Mouse (Mus musculus) embryonic facial prominence, embryonic 13.5 days (tissue): ENCODE data around the gene Nipal3. TPM values are rescaled to one million over a fixed set of nuclear protein-coding genes. Genes with fewer than 3 reads are reported as not detected.
A peak's percentile ranks its signal among the peaks of the same experiment; 100 is the strongest.

Experiments
- ATAC-seq: fragments of 200-750 bp; cut with Nextera tagmentation; 2 replicates; pipeline ENCODE4 v1.8.0; 2017; ENCODE audit warnings: low read depth; ENCODE audit not compliant: insufficient number of reproducible peaks, insufficient read depth, low FRiP score, low TSS enrichment
- H3K27ac ChIP-seq: fragments of 300-500 bp; sonication (generic); 2 replicates; pipeline ENCODE4 v1.5.1; 2015; ENCODE audit warnings: moderate library complexity, mild to moderate bottlenecking, inconsistent platforms
- H3K27me3 ChIP-seq: fragments of 300-500 bp; sonication (generic); 2 replicates; pipeline ENCODE4 v1.6.1; 2015; ENCODE audit warnings: mild to moderate bottlenecking, inconsistent platforms
- H3K36me3 ChIP-seq: fragments of 300-500 bp; sonication (generic); 2 replicates; pipeline ENCODE4 v1.6.1; 2015; ENCODE audit warnings: mild to moderate bottlenecking, inconsistent platforms
- H3K4me1 ChIP-seq: fragments of 300-500 bp; sonication (generic); 2 replicates; pipeline ENCODE4 v1.6.1; 2015; ENCODE audit warnings: inconsistent platforms
- H3K4me2 ChIP-seq: fragments of 300-500 bp; sonication (generic); 2 replicates; pipeline ENCODE4 v1.6.1; 2015; ENCODE audit warnings: moderate library complexity, mild to moderate bottlenecking, inconsistent platforms
- H3K4me3 ChIP-seq: fragments of 300-500 bp; sonication (generic); 2 replicates; pipeline ENCODE4 v1.5.1; 2015; ENCODE audit warnings: mild to moderate bottlenecking, inconsistent platforms
- H3K9ac ChIP-seq: fragments of 300-500 bp; sonication (generic); 2 replicates; pipeline ENCODE4 v1.6.1; 2015; ENCODE audit warnings: mild to moderate bottlenecking, inconsistent platforms
- H3K9me3 ChIP-seq: fragments of 300-500 bp; sonication (generic); 2 replicates; pipeline ENCODE4 v1.6.1; 2016; ENCODE audit warnings: inconsistent platforms
- WGBS: fragments of 180-500 bp; shearing (Covaris S2); methylation state at CpG from one replicate; pipeline ENCODE4 v1.1.7; 2015; ENCODE audit warnings: mixed read lengths; 5-methylcytosine and 5-hydroxymethylcytosine counted together
- polyA plus RNA-seq: library from polyadenylated mRNA; unstranded; fragments of >200 nt; fragmentation: Nextera tagmentation; extraction: Ambion mirVana; gene quantifications from 2 replicates; pipeline ENCODE4 v1.2.1, GENCODE M21; 2015

Gene Nipal3
- polyA plus RNA-seq, 1 experiment from 2014 or later: 2.3 TPM

- ATAC-seq: no peak
These were observed 41.3 kb downstream of the Nipal3 start for GRCm38 (mm10) chr4:135453572-135453971.

GRCm38 (mm10) chr4:135453164-135453563, 41.7 kb downstream of the Nipal3 start:
- Histone ChIP-seq H3K9me3 (no peaks in the 10 kb centered on the region), H3K27ac (no peak overlapping the region; the same call in 1 of the 2 replicates), H3K36me3 (no peaks in the 10 kb centered on the region), H3K4me1 (peaks cover 12% of the 10 kb centered on the region), H3K4me3 (no peak overlapping the region), H3K4me2 (no peak overlapping the region), H3K9ac (0 out of 2 replicates have a peak overlapping the region, but pooled peaks have one; percentile 32), H3K27me3 (no peaks in the 10 kb centered on the region)
- ATAC-seq: no peak
- WGBS: 51% methylated on average over 6 of the region's 6 CpGs

More at GRCm38 (mm10) chr4:135453572-135453971, 41.3 kb downstream of the Nipal3 start:
- 0 out of 2 replicates have a peak overlapping the region, but pooled peaks have one; percentile 32 for H3K9ac ChIP-seq
- no peaks in the 10 kb centered on the region for H3K9me3 ChIP-seq
- H3K36me3 ChIP-seq: no peaks in the 10 kb centered on the region
- no peak overlapping the region for H3K4me3 ChIP-seq
- H3K4me1 ChIP-seq: peaks cover 12% of the 10 kb centered on the region
- H3K27ac ChIP-seq: no peak overlapping the region
- no peak overlapping the region for H3K4me2 ChIP-seq
- no peaks in the 10 kb centered on the region for H3K27me3 ChIP-seq
- 71% methylated on average over 12 of the region's 12 CpGs for WGBS

- H3K27ac ChIP-seq: no peak overlapping the region; the same call in 1 of the 2 replicates
- 48% methylated on average over 18 of the region's 18 CpGs for WGBS
- peak overlapping the region; percentile 43 for H3K4me2 ChIP-seq
- ATAC-seq: no peak
- H3K9ac ChIP-seq: peak overlapping the region; percentile 11; the same call in 1 of the 2 replicates
- peaks cover 12% of the 10 kb centered on the region for H3K4me1 ChIP-seq
- H3K27me3 ChIP-seq: no peaks in the 10 kb centered on the region
- H3K4me3 ChIP-seq: no peak overlapping the region
- no peaks in the 10 kb centered on the region for H3K36me3 ChIP-seq
- H3K9me3 ChIP-seq: no peaks in the 10 kb centered on the region
These were observed 43.4 kb downstream of the Nipal3 start for GRCm38 (mm10) chr4:135451360-135452015.

- H3K36me3 ChIP-seq: no peaks in the 10 kb centered on the region
- WGBS: 76% methylated on average over 5 of the region's 5 CpGs
- H3K27me3 ChIP-seq: no peaks in the 10 kb centered on the region
These were observed 52.4 kb downstream of the Nipal3 start for GRCm38 (mm10) chr4:135442473-135442872.

GRCm38 (mm10) chr4:135439904-135440522, 54.8 kb downstream of the Nipal3 start:
- ATAC-seq: no peak
- H3K27me3 ChIP-seq: no peaks in the 10 kb centered on the region
- WGBS: 60% methylated on average over 9 of the region's 9 CpGs
- no peak overlapping the region for H3K27ac ChIP-seq
- H3K4me1 ChIP-seq: peaks cover 6% of the 10 kb centered on the region
- H3K4me3 ChIP-seq: no peak overlapping the region
- no peaks in the 10 kb centered on the region for H3K36me3 ChIP-seq
- no peaks in the 10 kb centered on the region for H3K9me3 ChIP-seq
- H3K9ac ChIP-seq: no peak overlapping the region
- H3K4me2 ChIP-seq: no peak overlapping the region

More at GRCm38 (mm10) chr4:135442473-135442872, 52.4 kb downstream of the Nipal3 start:
- H3K9me3 ChIP-seq: no peaks in the 10 kb centered on the region
- ATAC-seq: no peak
- no peak overlapping the region for H3K27ac ChIP-seq
- H3K9ac ChIP-seq: no peak overlapping the region
- H3K4me2 ChIP-seq: no peak overlapping the region
- H3K4me1 ChIP-seq: peaks cover 6% of the 10 kb centered on the region
- no peak overlapping the region for H3K4me3 ChIP-seq

DNA sequence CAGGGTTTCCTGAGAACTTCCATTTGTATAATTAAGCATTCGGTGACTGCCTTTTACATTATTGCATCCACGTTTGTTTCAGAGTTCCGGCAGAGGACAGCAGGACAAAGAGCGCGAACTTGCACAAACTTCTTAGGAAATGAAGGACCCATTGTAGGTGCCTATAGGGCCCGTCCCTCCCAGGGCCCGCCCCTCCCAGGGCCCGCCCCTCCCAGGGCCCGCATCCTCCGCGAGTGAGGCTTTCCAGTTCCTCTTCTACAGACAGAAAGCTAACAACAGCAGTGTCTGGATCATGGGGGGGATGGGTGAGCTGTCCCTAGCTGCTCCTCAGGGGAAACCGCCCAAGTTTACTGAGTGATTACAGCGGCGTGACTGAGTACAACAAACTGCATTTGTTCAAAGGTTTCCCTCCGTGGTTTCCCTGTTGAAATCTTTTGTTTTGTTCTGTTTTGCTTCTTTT, 55.6 kb downstream of the Nipal3 start:
- Histone ChIP-seq H3K36me3 (no peaks in the 10 kb centered on the region), H3K9me3 (no peaks in the 10 kb centered on the region), H3K4me2 (peak overlapping the region; percentile 53), H3K27ac (peak overlapping the region; percentile 40), H3K9ac (peak overlapping the region; percentile 59; the same call in 1 of the 2 replicates), H3K4me1 (peaks cover 12% of the 10 kb centered on the region), H3K4me3 (peak overlapping the region; percentile 27), H3K27me3 (no peaks in the 10 kb centered on the region)
- peak; percentile 82; the same call in 1 of the 2 replicates for ATAC-seq
- whole genome bisulfite sequencing: 2% methylated on average over 15 of the region's 15 CpGs

- Histone ChIP-seq H3K4me1 (peaks cover 16% of the 10 kb centered on the region), H3K27me3 (no peaks in the 10 kb centered on the region)
These were observed 56.9 kb downstream of the Nipal3 start for GRCm38 (mm10) chr4:135437924-135438323.

GRCm38 (mm10) chr4:135436291-135436690, 58.5 kb downstream of the Nipal3 start:
- no peaks in the 10 kb centered on the region for H3K9me3 ChIP-seq
- H3K9ac ChIP-seq: no peak overlapping the region
- 54% methylated on average over 13 of the region's 13 CpGs for WGBS
- ATAC-seq: no peak
- no peak overlapping the region for H3K27ac ChIP-seq
- no peak overlapping the region for H3K4me3 ChIP-seq
- no peaks in the 10 kb centered on the region for H3K27me3 ChIP-seq
- no peaks in the 10 kb centered on the region for H3K36me3 ChIP-seq
- H3K4me1 ChIP-seq: peaks cover 17% of the 10 kb centered on the region
- H3K4me2 ChIP-seq: no peak overlapping the region

More at GRCm38 (mm10) chr4:135437924-135438323, 56.9 kb downstream of the Nipal3 start:
- Histone ChIP-seq H3K27ac (no peak overlapping the region), H3K9ac (no peak overlapping the region), H3K36me3 (no peaks in the 10 kb centered on the region), H3K4me3 (no peak overlapping the region), H3K4me2 (no peak overlapping the region), H3K9me3 (no peaks in the 10 kb centered on the region)
- no peak for ATAC-seq

DNA sequence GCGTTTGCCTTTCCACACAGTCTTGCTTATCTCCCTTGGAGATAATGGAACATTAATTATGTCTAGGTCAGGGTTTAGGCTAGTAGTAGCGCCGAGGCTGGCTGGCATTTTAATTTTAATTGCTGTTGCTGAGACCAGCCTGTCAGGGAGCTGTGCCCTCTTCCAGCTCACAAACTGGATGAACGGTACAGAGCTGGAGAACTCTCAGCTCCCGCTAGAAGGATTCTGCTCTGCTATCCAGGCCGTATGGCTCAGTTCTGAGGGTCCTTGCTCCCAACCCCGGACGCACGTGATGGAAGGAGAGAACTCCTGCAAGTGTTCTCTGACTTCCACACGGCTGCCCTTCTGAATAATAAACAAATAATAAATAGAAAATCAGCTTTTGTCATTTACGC, 60.4 kb downstream of the Nipal3 start:
- Histone ChIP-seq H3K4me1 (peaks cover 15% of the 10 kb centered on the region), H3K4me2 (peak overlapping the region; percentile 93), H3K27ac (peak overlapping the region; percentile 55), H3K27me3 (no peaks in the 10 kb centered on the region), H3K9ac (peak overlapping the region; percentile 85), H3K4me3 (peak overlapping the region; percentile 75), H3K36me3 (no peaks in the 10 kb centered on the region), H3K9me3 (no peaks in the 10 kb centered on the region)
- ATAC-seq: no peak
- 28% methylated on average over 11 of the region's 11 CpGs for WGBS

GRCm38 (mm10) chr4:135433443-135434394, 61.1 kb downstream of the Nipal3 start, which contains the start of gene Rcan3:
Gene Rcan3 (minus strand): TSS chr4:135433853.
- peak within 1 kb of the TSS; percentile 93 for H3K4me2 ChIP-seq
- H3K36me3 ChIP-seq: no peaks in the 10 kb centered on the region
- ATAC-seq: peak; percentile 70
- H3K9me3 ChIP-seq: no peaks in the 10 kb centered on the region
- no peaks in the 10 kb centered on the region for H3K27me3 ChIP-seq
- H3K27ac ChIP-seq: peak within 1 kb of the TSS; percentile 55
- WGBS: under 1% methylated on average over 77 of the region's 79 CpGs
- H3K4me3 ChIP-seq: peak within 1 kb of the TSS; percentile 75
- H3K4me1 ChIP-seq: peaks cover 11% of the 10 kb centered on the region; the same call in 1 of the 2 replicates
- H3K9ac ChIP-seq: peak within 1 kb of the TSS; percentile 85

DNA sequence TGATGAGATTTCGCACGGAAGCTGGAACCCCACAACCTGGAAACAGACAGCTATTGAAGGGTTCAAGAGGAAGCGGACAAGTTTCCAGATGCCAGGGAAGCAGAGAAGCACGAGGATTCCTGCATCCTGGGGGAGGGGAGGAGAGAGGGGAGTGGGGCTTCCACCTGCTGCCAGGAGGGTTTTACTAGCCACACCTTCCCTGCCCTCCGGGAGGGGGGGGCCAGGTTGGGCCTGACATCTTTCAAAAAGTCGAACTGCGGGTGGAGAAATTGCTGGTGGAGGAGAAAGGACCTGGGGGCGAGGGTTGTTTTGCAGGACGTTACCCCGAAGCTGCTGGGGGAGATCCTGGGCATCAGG, 61.8 kb downstream of the Nipal3 start:
- peak overlapping the region; percentile 93 for H3K4me2 ChIP-seq
- peaks cover 11% of the 10 kb centered on the region; the same call in 1 of the 2 replicates for H3K4me1 ChIP-seq
- peak; percentile 18; the same call in 1 of the 2 replicates for ATAC-seq
- H3K9me3 ChIP-seq: no peaks in the 10 kb centered on the region
- no peaks in the 10 kb centered on the region for H3K27me3 ChIP-seq
- H3K4me3 ChIP-seq: peak overlapping the region; percentile 75
- H3K36me3 ChIP-seq: no peaks in the 10 kb centered on the region
- peak overlapping the region; percentile 85 for H3K9ac ChIP-seq
- H3K27ac ChIP-seq: no peak overlapping the region
- 3% methylated on average over 10 of the region's 10 CpGs for WGBS
